Mouse (Mus musculus): ENCODE measurements around the gene Gm10190. TPM values are rescaled to one million over a fixed set of nuclear protein-coding genes. Genes with fewer than 3 reads are reported as not detected.

Gene Gm10190
- polyA plus RNA-seq, 1 experiment from 2014 or later = 4.7 TPM

Other genes starting within 250 kb of the Gm10190 start
- gene Galm, start 246.1 kb downstream of the Gm10190 start, polyA plus RNA-seq (2016; fragmentation: Nextera tagmentation; extraction: Ambion mirVana) = 19.0 and 23.3 TPM in 2 replicates
- gene Srsf7, start 166.2 kb downstream of the Gm10190 start, polyA plus RNA-seq (2016; fragmentation: Nextera tagmentation; extraction: Ambion mirVana) = 723 and 760 TPM in 2 replicates
- gene Ttc39d, start 166.1 kb downstream of the Gm10190 start, polyA plus RNA-seq (2016; fragmentation: Nextera tagmentation; extraction: Ambion mirVana) = 0.10 TPM in 2 replicates
- 33.7 and 34.7 TPM in 2 replicates for gene Gemin6, start 149.1 kb downstream of the Gm10190 start, polyA plus RNA-seq (2016; fragmentation: Nextera tagmentation; extraction: Ambion mirVana)
- gene Morn2, start 83.3 kb downstream of the Gm10190 start, polyA plus RNA-seq (2016; fragmentation: Nextera tagmentation; extraction: Ambion mirVana) = 21.2 and 24.1 TPM in 2 replicates
- gene Dhx57, start 83.1 kb downstream of the Gm10190 start, polyA plus RNA-seq (2016; fragmentation: Nextera tagmentation; extraction: Ambion mirVana) = 29.5 and 30.7 TPM in 2 replicates
- gene Arhgef33, start 66.1 kb downstream of the Gm10190 start, polyA plus RNA-seq (2016; fragmentation: Nextera tagmentation; extraction: Ambion mirVana) = 1.2 and 1.7 TPM in 2 replicates
- gene Sos1, start 106.9 kb upstream of the Gm10190 start, polyA plus RNA-seq (2016; fragmentation: Nextera tagmentation; extraction: Ambion mirVana) = 6.4 and 7.6 TPM in 2 replicates
- gene Cdkl4, start 204.3 kb upstream of the Gm10190 start, polyA plus RNA-seq (2016; fragmentation: Nextera tagmentation; extraction: Ambion mirVana) = 1.8 and 1.9 TPM in 2 replicates

Data from embryonic facial prominence, embryonic 12.5 days (tissue).